Mouse (Mus musculus): Measurements from ENCODE around the gene Nup98.
A peak's percentile ranks its signal among the peaks of the same experiment; 100 is the strongest.

Nup98 gene

DNA sequence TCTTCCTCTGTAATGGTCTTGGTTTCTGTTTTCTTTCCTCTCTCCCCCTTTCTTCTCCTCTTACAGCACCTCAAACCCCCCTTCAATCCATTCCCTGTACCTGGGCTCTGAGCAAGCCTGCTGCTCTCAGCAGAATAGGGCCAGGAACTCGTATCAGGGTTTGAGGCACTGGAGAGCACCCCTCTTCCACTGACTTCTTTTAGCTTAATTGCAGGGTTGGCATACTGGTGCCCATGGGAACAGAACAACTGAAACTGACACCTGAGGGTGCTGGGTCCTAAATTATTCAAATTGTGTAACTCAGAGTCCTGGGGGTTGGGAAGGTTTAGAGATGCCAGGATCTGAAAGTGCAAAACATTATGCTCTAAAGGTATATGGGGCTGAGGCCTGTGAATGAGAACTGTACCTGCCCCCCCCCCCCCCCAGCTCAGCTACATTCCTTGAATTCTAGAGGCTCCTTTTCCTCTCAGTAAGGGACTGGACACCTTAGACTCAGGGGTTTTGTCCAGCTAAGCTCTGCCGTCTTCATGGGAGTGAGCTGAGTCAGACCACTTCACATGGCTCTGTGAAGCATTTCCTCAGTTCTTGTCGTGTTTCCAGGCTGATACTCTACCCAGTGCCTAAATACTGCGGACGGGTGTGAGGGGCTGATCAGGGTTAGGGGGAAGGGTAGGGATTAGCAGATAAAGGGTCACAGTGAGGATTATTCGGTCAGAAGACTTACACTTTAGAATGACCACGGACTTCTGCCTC, 93.2 kb downstream of the Nup98 start, which contains the start of gene Chrna10:
Chrna10 (minus strand) TSS at position 250 of the 753 bp plus-strand sequence.
- DNase-seq = no peak

DNA sequence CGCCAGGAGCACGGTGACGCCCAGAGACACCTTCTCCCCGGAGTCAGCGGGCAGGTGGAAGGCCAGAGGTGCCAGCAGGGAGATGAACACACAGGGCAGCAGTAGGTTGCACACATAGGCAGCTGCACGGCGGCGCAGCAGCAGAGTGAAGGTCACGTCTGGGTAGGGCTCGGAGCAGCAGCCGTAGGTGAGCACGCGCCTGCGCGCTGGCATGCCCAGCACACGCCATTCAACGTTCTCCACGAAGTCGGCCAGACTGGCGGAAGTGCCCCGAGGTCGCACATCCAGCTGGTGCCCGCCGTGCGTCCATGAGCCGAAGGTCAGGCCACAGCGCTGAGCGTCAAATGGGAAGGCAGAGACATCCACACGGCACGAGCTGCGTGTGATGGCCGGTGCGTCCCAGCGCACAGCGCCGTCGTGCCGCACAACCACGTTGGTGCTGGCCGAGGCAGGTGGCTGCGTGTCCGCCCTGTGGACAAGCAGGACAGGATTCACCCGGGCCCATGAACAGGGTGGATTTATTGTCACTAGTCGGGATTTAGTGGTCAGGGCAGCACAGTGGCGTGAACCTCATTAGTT, 96.7 kb downstream of the Nup98 start:
- no peak for DNase-seq

DNA sequence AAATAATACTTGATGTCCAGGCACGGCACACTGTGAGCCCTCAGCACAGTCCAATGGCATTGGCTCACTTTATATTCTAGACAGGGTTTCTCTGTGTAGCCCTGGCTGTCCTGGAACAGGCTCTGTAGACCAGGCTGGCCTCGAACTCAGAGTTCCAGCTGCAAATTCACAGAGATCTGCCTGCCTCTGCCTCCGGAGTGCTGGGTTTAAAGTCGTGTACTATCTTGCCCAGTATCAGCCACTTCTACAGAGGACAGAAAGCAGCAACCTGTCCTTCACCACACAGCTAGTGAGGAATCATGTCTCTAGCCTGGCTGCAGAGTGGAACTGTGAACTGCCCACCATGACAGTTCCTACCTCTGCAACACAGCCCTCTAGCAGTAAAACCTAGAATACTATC, 100.2 kb downstream of the Nup98 start:
- no peak for DNase-seq

DNA sequence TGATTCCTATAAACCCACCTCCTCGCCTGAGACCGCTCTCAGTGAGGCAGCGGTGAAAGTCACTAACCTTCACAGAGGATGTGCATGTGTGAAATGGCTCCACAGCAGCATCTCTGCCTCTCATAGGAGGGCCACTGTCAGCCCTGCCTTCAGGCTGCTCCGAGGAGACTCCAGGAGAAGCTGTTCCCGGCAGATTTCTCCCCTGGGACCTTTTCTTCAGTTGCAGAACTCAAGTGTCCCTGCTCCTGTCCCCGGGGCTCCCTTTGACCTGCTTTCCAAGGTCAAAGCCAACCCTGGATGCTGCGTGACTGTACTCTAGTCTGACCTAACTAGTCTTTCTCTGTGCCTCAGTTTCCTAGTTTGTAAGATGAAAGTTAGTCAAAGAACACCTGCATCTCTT, 100.8 kb downstream of the Nup98 start, which contains the start of gene Art5:
Art5 (minus strand) TSS at position 319 of the 400 bp plus-strand sequence.
- DNase-seq = no peak

DNA sequence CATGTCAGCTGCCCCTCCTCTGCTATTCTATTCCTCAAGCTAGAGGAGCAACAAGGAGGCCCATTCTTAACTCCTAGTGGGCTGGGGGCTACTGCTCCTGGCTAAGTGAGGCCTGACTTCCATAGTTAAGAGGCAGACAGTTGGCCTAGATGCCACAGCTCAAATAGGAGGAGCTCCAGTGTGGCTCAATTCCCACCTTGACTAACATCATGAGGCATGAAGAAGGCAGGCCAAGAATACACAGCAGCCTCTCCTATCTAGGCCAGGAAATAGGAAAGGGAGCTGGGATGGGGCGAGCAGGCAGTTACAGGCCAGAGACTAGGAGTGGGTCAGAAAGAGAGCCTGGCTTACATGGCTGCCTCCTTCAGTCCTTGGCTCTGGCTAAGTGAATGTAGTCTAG, 101.8 kb downstream of the Nup98 start:
- DNase-seq = no peak

DNA sequence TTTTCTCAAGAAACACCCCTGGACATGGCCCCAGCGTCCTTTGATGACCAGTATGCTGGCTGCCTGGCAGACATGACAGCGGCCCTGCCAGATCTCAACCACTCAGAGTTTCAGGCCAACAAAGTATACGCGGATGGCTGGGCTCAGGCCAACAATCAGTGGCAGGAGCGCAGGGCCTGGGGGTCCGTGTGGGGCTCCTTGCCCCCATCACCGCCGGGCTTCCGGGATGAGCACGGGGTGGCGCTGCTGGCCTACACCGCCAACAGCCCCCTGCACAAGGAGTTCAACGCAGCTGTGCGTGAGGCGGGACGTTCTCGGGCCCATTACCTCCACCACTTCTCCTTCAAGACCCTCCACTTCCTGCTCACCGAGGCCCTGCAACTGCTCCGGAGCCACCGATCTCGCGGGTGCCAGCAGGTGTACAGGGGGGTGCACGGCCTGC, 103.3 kb downstream of the Nup98 start:
- peak; percentile 42 for DNase-seq

DNA sequence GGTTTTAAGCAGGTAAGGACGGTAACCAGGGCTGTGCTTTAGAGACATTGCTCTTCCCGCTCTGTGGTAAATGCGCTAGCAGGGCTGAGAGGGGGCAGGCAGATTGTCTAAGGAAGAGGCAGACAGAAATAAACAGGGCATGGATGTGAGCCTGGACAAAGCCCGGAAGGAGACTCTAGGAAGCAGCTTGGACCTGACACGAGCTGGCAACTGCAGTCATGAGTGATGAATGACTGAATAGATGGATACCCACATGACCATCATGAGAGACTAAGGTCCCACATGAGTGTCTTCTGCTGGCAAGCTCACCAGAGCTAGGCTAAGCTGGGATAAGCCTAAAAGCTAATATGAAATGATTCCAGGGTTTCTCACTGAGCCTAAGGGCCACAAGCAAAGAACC, 105.8 kb downstream of the Nup98 start:
- peak; percentile 69 for DNase-seq

DNA sequence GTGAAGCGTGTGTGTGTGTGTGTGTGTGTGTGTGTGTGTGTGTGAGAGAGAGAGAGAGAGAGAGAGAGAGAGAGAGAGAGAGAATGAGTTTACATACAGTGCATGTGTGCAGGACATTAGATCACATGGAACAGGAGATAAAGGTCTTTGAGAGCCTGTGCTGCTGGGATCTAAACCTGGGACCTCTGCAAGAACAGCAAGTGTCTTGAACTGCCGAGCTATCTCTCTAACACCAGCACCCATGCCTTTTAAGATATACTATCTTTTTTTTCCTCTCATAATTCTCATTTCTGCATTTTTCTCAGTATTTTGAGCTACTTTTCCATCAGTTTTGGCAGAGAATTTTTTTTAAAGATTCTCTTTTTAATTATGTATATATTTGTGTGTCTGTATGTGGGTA, 106.4 kb downstream of the Nup98 start:
- no peak for DNase-seq

DNA sequence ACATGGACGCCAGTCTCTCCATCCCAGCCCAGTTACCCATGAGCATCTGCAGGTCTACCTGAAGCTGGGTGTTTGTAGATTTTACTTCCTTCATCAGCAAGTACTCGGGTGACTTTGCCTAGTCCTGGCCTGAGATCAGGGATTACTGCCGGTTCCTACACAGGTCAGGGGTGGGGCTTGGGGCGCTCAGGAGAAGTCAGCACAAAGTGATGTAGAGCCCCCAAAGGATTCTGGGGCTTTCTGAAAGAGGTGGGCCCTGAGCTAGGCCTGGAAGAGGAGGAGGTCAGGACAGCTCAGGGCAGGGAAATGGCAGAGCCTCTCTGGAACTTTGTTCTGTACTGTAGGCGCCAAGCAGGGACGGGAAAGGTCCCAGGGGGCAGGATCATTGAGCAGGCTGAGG, 107.3 kb downstream of the Nup98 start:
- DNase-seq = no peak

DNA sequence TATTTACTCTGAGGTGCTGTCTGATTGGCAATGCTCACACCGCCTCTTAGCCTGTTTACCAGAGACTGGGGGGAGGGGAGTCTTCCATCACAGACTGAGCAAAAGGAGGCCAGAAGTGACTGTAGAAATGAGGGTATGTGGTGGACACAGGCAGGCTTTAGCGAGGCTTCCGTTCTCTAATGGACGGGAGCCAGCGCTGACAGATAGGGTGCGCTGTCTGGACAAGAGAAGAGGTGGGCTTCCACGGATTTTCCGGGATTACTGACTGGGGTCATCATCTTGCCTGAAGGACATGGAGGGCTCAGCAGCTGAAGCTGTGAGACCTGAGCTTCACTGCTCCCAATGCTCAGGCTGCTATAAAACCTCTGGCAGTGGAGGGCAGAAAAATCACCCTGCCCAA, 107.7 kb downstream of the Nup98 start:
- DNase-seq = peak; percentile 22

DNA sequence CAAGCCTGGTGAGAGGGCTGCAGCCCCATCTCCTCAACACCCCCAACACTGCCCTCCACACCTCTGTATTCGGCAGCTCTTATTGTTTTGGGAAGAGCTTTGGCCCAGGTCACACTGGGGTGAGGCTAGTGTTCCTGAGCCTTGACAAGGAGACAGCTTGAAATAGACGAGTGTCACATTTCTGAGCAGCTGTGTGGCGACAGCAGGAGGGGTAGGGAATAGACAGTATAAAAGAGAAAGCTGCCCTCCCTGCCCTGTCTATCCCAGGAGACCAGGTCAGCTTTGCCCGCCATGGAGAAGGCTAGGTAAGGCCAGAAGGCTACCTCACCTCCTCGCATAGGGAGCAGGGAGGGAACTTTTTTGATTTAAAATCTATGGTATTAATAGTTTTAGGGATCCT, 108.5 kb downstream of the Nup98 start, which contains the start of gene Art1:
Art1 (plus strand) TSS at position 257 of the 400 bp plus-strand sequence.
- no peak for DNase-seq

DNA sequence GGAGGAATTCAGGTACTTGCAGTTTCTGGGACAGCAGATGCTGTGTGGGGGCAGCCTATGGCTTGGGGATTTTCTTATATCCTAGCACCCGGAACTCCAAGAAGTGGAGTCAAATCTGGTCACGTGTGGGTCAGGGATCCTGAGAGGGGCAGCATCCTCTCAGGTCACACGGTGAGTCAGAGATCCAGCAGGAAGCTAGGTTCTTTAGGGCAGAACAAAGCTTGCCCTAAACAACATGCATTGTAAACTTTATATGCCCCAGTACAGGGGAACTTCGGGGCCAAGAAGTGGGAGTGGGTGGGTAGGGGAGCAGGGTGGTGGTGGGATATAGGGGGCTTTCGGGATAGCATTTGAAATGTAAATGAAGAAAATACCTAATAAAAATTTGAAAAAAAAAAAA, 109.1 kb downstream of the Nup98 start:
- DNase-seq = no peak

DNA sequence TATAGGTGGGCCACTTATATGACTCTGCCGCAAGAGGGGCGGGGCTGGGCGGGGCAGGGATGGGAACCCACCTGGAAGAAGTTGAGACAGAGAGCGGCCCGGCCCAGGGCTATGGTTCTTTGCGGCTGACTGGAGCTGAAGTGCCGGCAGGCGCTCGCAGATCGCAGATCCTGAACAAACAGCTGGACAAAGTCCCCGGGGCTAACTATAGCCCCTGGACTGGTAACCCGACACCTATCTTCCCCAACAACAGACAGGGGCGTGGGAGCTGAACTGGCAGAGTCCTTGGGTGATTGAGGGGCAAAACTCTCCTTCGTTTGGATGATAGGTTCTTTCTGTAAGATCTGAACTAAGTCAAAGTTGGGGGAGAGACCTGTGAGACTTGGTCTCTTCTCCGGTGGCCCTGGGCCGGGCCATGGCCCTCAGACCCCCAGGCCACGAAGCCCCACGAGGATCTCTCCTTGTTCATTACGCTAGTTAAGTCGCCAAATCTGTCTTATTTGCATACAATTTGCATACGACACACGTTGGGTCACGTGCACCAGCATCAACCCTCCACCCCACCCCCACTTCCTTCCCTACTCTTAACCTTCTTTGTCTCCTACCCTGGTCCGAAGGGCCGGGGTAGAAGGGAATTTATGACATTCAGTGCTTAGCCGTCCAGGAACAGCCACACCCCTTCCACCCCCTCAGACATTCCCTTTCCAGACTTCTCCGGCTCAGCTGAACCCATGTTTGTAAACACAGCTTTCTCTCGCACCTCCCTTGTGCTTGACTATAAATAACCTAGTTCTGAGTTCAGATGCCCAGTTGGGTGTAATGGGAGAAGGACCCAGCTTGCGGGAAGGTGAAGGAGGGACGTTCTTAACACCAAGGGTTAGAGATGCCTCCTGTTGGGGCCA, 110.0 kb downstream of the Nup98 start:
- peak; percentile 84 for DNase-seq

DNA sequence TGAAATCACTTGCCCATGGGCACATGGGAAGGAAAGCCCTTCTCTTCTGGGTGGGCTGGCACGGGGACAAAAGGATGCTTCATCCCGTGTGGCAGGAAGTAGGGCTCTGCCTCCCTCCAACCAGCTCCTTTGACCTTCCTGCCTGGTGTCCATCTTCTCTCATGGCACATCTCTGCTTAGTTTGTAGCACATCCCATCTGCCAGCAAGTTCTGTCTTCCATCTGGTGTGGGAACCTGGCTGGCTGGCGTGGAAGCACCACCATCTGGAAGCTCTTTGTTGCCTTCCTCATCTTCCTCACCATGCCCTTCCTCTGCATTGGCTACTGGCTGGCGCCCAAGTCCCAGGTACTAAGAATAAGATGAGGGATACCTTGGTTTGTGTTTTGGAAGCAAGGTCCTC, 122.6 kb downstream of the Nup98 start:
- no peak for DNase-seq

DNA sequence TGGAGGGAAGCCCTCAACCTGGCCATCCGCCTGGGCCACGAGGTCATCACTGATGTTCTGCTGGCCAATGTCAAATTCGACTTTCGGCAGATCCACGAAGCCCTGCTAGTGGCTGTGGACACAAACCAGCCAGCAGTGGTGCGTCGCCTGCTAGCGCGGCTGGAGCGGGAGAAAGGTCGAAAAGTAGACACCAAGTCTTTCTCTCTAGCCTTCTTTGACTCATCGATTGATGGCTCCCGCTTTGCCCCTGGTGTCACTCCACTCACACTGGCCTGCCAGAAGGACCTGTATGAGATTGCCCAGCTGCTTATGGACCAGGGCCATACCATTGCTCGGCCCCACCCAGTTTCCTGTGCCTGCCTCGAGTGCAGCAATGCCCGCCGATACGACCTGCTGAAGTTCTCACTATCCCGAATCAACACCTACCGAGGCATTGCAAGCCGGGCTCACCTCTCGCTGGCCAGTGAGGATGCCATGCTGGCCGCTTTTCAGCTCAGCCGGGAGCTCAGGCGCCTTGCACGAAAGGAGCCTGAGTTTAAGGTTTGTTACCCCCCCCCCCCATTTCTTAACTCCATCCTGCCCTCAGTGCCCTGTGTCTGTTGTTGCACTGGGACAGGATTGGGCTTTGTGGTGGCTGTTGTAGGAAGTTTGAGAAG, 125.8 kb downstream of the Nup98 start:
- DNase-seq = no peak

DNA sequence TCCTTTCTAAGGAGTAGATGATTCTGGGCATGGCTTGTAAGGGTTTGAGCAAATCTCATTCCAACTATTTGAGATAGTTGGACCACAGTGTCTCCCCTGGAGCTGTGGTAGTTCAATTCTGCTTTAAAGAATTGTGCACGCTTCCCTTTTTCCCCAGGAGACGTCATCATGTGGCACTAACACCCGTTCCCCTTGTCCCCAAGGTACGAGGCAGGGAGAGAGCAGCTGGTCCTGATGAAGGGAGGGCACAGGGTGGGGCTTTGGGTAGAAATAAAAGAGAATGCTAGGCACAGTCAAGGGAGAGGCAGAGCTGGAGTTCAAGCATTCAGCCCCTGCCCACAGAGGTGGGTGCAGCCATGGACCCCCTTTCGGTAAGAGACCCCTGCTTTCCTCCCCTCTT, 127.2 kb downstream of the Nup98 start, which contains the start of gene Trpc2:
Trpc2 (plus strand) TSS at position 301 of the 400 bp plus-strand sequence.
- DNase-seq = no peak

DNA sequence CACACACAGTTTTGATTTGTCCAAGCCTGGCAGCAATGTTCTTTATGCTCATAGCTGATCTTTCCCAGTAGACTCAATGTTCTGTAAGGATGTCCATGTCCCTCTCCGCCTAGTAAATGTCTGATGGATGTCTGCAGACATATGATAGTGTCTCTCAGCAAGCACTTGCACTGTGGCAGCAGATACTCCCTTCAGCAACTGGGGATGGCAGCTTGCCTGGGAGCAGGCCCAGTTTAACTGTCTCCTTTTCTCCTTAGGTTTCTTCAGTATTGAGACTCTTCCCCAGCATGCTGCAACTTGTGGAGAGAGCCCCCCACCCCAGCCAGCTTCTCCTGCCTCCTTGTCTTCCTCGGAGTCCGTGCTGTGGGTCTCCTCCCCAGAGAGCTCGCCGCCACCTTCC, 128.2 kb downstream of the Nup98 start:
- no peak for DNase-seq

DNA sequence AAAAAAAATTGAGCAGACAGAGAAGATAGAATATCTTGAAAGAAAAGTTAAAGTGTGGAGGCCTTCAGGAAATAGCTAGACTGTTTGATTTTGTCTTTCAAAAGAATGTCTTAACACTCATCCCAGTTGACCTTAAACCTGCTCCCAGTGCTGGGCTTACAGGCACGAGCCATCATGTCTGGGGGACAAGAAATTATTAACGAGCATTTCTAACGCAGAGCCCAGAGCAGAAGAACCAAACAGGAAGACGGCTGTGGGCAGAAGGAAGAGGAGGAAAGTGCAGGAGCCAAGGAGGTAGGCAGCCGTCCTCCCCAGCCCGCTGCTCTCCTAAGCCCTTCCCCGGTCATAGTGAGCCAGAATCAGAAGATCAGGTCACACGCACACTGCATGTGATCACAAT, 129.7 kb downstream of the Nup98 start:
- DNase-seq = no peak

DNA sequence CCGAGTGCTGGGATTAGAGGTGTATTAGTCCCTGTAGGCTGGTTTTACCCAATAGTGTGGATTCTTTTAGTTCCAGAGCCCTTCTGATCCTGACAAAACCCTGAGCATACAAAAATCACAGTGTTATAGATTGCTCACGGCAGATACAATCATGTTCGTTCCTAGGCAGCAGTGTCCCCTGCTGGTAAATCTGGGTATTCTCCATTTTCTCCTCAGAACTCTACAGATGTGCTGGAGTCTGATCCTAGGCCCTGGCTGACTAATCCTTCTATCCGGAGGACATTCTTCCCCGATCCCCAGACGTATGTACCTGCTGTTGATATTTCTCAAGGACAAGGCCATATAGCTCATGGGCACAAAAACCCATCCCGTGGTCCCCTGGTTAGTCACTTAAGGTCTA, 131.5 kb downstream of the Nup98 start:
- DNase-seq = peak; percentile 65

DNA sequence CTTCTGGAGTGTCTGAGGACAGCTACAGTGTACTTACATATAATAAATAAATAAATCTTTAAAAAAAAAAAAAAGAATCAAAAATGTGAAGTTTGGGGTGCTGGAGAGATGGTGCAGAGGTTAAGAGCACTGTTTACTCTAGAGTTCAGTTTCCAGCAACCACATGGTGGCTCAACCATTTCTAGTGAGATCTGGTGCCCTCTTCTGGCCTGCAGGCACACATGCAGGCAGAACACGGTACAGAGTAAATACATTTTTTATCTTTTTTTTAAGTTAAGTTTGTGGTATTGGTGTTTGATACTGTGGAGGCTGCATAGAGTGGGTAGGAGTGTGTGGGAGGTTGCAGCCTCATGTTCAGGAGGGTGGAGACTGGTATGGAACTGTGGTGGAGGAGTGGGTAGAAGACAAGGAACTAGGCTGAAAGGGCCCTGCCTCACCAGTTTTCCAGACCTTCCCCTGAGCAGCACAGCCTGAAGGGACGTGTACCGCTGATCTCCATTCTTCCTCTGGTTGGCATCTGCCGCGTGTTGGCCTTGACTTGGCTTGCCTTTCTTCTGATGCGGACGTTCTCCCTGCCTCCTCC, 133.2 kb downstream of the Nup98 start:
- DNase-seq = peak; percentile 44
